Mouse (Mus musculus): ENCODE measurements around the gene Cdh4.

DNA sequence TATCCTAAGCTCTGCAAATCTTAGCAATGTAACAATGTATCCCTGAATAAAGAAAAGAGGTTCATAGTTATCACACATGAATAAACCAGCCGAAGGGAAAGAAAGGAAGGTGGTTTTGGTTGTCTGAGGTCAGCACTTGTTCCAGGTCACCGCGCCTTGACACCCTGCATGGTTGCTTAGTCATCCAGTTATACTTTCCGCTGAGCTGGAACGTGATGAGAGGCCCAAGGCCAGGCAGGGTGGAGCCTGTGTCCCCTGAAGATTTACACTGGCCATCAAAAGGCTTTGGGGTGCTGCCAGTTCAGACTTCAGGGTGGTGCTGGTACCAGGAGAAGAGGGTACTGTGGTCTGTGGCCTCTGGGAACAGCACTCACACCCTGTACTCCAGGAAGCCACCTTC lies 105.4 kb downstream of the Cdh4 start:
- no peak for TF ChIP-seq CTCF (IDR thresholded peaks at IDR 0.05; ENCODE audit: low read depth)
- TF ChIP-seq EP300 (IDR thresholded peaks at IDR 0.05; ENCODE audit: low read depth): no peak

All from heart, postnatal 0 days (tissue).